23 mouse cellular contexts compared by ENCODE assay signal in the genomic region with DNA sequence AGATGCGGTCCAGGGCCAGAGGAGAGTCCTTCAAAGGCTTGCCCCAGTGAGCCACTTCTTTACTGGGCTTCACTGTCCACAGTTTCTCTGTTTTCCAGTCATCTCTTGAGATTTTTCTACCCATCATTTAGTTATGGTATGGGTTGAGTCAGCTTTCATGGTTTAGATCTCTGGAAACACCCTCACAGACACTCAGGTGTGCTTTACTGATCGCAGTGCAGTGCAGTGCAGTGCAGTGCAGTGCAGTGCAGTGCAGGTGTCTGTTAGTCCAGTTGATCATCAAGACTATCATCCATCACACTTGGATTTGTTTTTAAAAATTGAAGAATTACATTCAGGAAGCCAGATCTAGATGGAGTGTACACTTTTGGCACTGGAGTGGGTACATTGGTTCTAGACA.
"Had no signal": no experiment of that assay in that cellular context is flagged by ENCODE, and none has a peak within 500 bp of the region (broad histone marks: within the 10 kb centered on the region; RNA-seq: fewer than 3 reads in every experiment).

No protein-coding gene starts in this region.

- H3K4me3 ChIP-seq: gastrocnemius, adult 2 months; heart, embryonic 10.5 days; heart, embryonic 12.5 days; hindbrain, embryonic 10.5 days; hindbrain, embryonic 12.5 days; intestine, embryonic 15.5 days; left cerebral cortex, adult 2 months; limb, embryonic 12.5 days had no signal

- DNase-seq: gastrocnemius, adult 2 months; gastrocnemius, postnatal 10 days; gastrocnemius, postnatal 25 days; heart, adult 18-20 months; heart, postnatal 10 days; heart, postnatal 4 days; kidney, adult 18-20 months; kidney, adult 8-10 months; kidney, postnatal 10 days; kidney, postnatal 25 days; kidney, postnatal 4 days had no signal

- H3K36me3 ChIP-seq: intestine, embryonic 15.5 days had no signal

- H3K4me2 ChIP-seq: heart, embryonic 12.5 days; hindbrain, embryonic 12.5 days; hindbrain, embryonic 14.5 days; intestine, embryonic 15.5 days; limb, embryonic 12.5 days had no signal

- H3K9ac ChIP-seq: heart, embryonic 12.5 days; hindbrain, embryonic 12.5 days; hindbrain, embryonic 14.5 days; intestine, embryonic 15.5 days; limb, embryonic 12.5 days had no signal

- H3K9me3 ChIP-seq: heart, embryonic 10.5 days; heart, embryonic 12.5 days; hindbrain, embryonic 10.5 days; hindbrain, embryonic 12.5 days; intestine, embryonic 15.5 days; limb, embryonic 12.5 days had no signal

- ATAC-seq: forebrain, embryonic 16.5 days; hindbrain, embryonic 16.5 days; inflammation-experienced regulatory T-cells, adult 6 months; intestine, embryonic 15.5 days; intestine, postnatal 0 days had no signal

- H3K27ac ChIP-seq: gastrocnemius, adult 2 months; heart, embryonic 10.5 days; hindbrain, embryonic 10.5 days; hindbrain, embryonic 12.5 days; hindbrain, embryonic 14.5 days; intestine, embryonic 15.5 days; left cerebral cortex, adult 2 months; limb, embryonic 12.5 days had no signal

- H3K27me3 ChIP-seq: heart, embryonic 12.5 days; hindbrain, embryonic 12.5 days; intestine, embryonic 15.5 days; limb, embryonic 12.5 days had no signal

- H3K4me1 ChIP-seq: heart, embryonic 10.5 days; heart, embryonic 12.5 days; hindbrain, embryonic 10.5 days; hindbrain, embryonic 12.5 days; intestine, embryonic 15.5 days; limb, embryonic 12.5 days had no signal
